Mouse (Mus musculus) cerebellum, postnatal 4 days (tissue): Measurements from ENCODE around the gene P2rx3.

Source experiments
- DNase-seq, 2 experiments: peaks; one replicate each; pipeline ENCODE4 v3.0.0; 2022; ENCODE audit warnings: low spot score in 2 of 2, mixed read lengths in 1 of 2

P2rx3 gene

DNA sequence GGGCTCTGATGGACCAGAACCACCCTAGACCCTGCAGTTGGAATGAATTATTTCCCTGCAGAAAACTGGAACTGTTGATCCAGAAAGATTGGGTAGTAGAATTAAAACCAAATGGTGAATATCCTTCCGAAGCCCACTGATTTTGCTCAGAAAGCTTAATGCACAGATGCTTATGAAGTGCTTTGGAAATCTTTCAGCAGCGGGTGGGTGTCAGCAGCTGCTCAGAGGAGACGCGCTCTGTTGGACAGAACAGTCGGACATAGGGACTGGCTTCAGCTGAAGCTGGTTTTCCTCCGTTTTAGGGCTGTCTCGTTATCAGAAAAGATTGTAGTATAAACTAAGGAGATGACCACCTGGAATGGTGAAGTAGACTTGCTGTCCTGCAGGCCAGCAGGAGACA lies 6.4 kb upstream of the P2rx3 start:
- no peak for DNase-seq

- DNase-seq = no peak
These were observed 1.1 kb upstream of the P2rx3 start for GRCm38 (mm10) chr2:85038336-85038735.

- no peak for DNase-seq
These were observed 685 bp downstream of the P2rx3 start for GRCm38 (mm10) chr2:85036507-85037046.

DNA sequence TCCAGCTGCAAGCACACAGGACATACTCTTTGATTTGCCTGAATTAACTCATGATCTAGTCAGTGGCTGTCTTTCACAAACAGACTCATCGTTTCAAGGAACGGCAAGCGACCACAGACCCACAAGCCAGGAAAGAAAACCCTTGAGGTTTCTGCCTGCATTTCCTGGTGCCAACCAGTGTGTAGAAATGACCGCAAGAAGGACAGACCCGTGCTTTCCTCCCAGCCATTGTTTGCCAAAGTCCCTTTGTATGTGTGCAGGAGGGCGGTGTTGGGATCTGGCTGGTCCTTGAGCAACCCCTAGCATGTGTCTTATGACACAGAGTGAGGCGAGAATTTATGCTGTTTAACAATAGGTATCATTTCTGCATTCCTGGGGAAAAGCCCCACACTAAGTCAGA lies 3.1 kb downstream of the P2rx3 start:
- no peak for DNase-seq

GRCm38 (mm10) chr2:85033121-85033520 lies 4.1 kb downstream of the P2rx3 start:
- DNase-seq = no peak

GRCm38 (mm10) chr2:85030989-85031388 lies 6.3 kb downstream of the P2rx3 start:
- no peak for DNase-seq

DNA sequence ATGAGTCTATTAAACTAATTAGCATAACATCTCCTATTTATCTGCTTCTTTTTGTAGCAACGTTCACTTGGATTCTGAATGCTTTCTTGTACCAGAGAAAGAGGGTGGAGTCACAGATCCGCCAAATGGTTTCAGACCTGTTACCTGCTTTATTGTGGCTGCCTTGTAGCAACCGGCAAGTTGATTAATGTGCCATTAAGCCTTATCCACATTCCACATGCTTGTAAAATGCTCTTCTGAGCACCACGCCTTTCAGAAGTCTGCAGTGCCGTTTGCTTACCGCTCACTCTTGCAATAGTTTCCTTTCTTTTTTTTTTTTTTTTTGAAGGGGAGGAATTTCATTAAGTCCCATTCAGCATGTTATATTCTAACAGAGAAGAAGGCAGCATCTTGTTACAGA lies 7.4 kb downstream of the P2rx3 start:
- no peak for DNase-seq

DNA sequence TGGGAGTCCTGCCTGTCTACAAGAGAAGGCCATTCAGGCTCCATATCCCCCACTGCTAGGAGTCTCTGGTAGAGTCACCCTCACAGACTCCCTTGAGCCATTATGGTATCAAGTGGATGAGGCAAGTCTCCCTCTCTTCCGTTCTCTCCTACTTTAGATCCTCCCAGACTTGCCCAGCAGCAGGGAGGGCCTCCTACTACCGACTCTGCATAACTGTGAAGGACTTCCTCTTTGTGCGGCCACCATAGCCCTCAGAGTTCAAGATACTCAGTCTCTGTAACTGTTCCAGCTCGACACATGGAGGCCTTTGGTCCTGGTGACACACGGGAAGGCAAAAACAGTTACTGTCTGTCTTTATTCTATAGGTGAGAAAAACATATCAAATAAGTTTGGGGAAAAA lies 10.0 kb downstream of the P2rx3 start:
- no peak for DNase-seq

GRCm38 (mm10) chr2:85026178-85026577 lies 11.1 kb downstream of the P2rx3 start:
- DNase-seq = no peak

- no peak for DNase-seq
These were observed 15.2 kb downstream of the P2rx3 start for GRCm38 (mm10) chr2:85022043-85022442.

- no peak for DNase-seq
These were observed 22.7 kb downstream of the P2rx3 start for GRCm38 (mm10) chr2:85014588-85014982.

- no peak for DNase-seq
These were observed 23.3 kb downstream of the P2rx3 start for GRCm38 (mm10) chr2:85013826-85014587.

- no peak for DNase-seq
These were observed 24.6 kb downstream of the P2rx3 start for GRCm38 (mm10) chr2:85012679-85013078.

- no peak for DNase-seq
These were observed 25.2 kb downstream of the P2rx3 start for GRCm38 (mm10) chr2:85011906-85012604.

DNA sequence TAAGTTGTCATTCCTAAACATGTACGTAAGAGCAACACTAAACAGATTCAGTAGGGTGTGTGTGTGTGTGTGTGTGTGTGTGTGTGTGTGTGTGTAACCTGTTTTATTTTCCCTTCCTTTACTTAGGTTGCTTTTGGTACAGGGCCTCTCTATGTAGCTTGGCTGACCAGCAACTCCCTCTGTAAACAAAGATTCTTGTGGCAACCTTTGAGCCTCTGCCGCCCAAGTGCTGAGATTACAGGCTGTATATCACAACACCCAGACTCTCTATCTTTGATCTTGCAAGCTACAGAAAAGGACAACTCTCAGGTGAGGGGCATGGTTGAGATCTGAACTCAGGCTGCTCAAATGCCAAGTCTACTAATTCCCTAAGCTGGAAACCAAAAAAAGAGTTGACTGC lies 28.1 kb downstream of the P2rx3 start:
- DNase-seq = no peak

DNA sequence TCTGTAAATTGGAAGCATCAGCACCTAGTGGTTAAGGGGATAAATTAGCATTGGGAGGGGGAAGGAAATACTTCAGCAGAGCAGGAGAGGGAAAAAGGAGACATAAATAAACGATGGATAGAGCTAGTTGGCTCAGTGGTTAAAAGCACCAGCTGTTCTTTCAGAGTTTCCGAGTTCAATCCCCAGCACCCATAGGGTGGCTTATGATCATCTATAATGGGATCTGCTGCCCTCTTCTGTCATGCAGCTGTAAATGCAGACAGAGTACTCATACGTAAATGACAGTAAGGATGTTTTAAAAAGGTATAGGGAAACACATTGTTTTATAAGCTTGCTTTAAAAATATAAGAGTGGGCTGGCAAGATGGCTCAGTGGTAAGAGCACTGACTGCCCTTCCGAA lies 29.5 kb downstream of the P2rx3 start:
- peak in 1 of 2 experiments; percentile 4 for DNase-seq

- DNase-seq = no peak
These were observed 30.7 kb downstream of the P2rx3 start for GRCm38 (mm10) chr2:85006600-85006999.

GRCm38 (mm10) chr2:85004341-85004740 lies 32.9 kb downstream of the P2rx3 start:
- no peak for DNase-seq

GRCm38 (mm10) chr2:85002575-85002974 lies 34.7 kb downstream of the P2rx3 start:
- no peak for DNase-seq

DNA sequence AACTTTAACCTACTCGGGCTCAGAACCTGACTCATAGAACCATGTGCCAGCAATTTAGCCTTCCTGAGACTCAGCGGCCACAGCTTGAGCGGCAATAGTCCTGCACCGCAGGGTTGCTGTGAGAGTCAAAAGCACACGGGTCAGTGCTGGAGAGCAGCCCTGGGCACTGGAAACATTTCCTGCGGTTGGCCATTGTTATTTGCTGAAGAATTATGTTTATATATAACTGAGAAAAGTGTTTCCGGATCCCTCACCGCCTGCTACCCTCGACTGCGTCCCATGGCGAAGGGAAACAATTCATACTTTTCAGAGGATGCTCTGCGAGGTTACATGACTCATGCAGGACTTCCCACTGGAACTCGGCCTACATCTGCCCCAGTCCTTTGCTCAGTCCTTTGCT lies 35.8 kb downstream of the P2rx3 start:
- no peak for DNase-seq

- no peak for DNase-seq
These were observed 37.6 kb downstream of the P2rx3 start for GRCm38 (mm10) chr2:84999486-85000181.

- DNase-seq = no peak
These were observed 40.9 kb downstream of the P2rx3 start for GRCm38 (mm10) chr2:84996376-84996775.
